Mouse (Mus musculus) lung, postnatal 0 days (tissue): ENCODE results near the gene Bckdk. TPM values are rescaled to one million over a fixed set of nuclear protein-coding genes. Genes with fewer than 3 reads are reported as not detected.

Source experiments
- ATAC-seq: fragments of 200-750 bp; cut with Nextera tagmentation; 2 replicates; pipeline ENCODE4 v1.8.0; 2017; ENCODE audit warnings: moderate library complexity
- DNase-seq: peaks from one replicate; pipeline ENCODE4 v3.0.0-alpha.2; 2016; ENCODE audit warnings: low spot score
- H3K27ac ChIP-seq: fragments of 300-500 bp; sonication (generic); 2 replicates; pipeline ENCODE4 v1.5.1; 2014; ENCODE audit warnings: antibody characterized with exemption, mild to moderate bottlenecking, low read length, mixed read lengths
- H3K27me3 ChIP-seq: fragments of 300-500 bp; sonication (generic); replicated peaks from 2 replicates; pipeline ENCODE4 v1.6.1; 2014; ENCODE audit warnings: low read length, mixed read lengths; ENCODE audit not compliant: insufficient read depth
- H3K36me3 ChIP-seq: fragments of 300-500 bp; sonication (generic); 2 replicates; pipeline ENCODE4 v1.6.1; 2014; ENCODE audit warnings: low read length, mixed read lengths; ENCODE audit not compliant: insufficient read depth
- H3K4me1 ChIP-seq: fragments of 300-500 bp; sonication (generic); 2 replicates; pipeline ENCODE4 v1.6.1; 2014; ENCODE audit warnings: antibody characterized with exemption, low read depth, low read length, mixed read lengths; ENCODE audit not compliant: insufficient read depth
- H3K4me2 ChIP-seq: fragments of 300-500 bp; sonication (generic); replicated peaks from 2 replicates; pipeline ENCODE4 v1.6.1; 2014; ENCODE audit warnings: low read depth, mild to moderate bottlenecking, low read length, moderate library complexity, mixed read lengths
- H3K4me3 ChIP-seq: fragments of 300-500 bp; sonication (generic); 2 replicates; pipeline ENCODE4 v1.5.1; 2014; ENCODE audit warnings: low read depth, low read length
- H3K9ac ChIP-seq: fragments of 300-500 bp; sonication (generic); replicated peaks from 2 replicates; pipeline ENCODE4 v1.6.1; 2014; ENCODE audit warnings: low read depth, mild to moderate bottlenecking
- H3K9me3 ChIP-seq: fragments of 300-500 bp; sonication (generic); 2 replicates; pipeline ENCODE4 v1.6.1; 2016; ENCODE audit warnings: low read length, mixed read lengths
- CTCF ChIP-seq: IDR thresholded peaks from 2 replicates; pipeline ENCODE4 v1.5.1; 2016; ENCODE audit warnings: antibody characterized with exemption, mild to moderate bottlenecking
- EP300 ChIP-seq: IDR thresholded peaks from 2 replicates; pipeline ENCODE4 v1.6.1; 2016; ENCODE audit warnings: antibody characterized with exemption, mild to moderate bottlenecking, control low read depth
- WGBS: fragments of 180-500 bp; shearing (Covaris S2); extraction: QIAGEN DNeasy Blood & Tissue Kit; methylation state at CpG from one replicate; pipeline ENCODE4 v1.1.7; 2014; 5-methylcytosine and 5-hydroxymethylcytosine counted together
- polyA plus RNA-seq: library from polyadenylated mRNA; unstranded; fragments of >200 nt; fragmentation: Nextera tagmentation; extraction: Ambion mirVana; gene quantifications from 2 replicates; pipeline ENCODE4 v1.2.1, GENCODE M21; 2015

Bckdk gene
- polyA plus RNA-seq, 1 experiment from 2014 or later = 81.2 TPM

GRCm38 (mm10) chr7:127918203-127918602 lies 14.3 kb downstream of the Bckdk start:
- WGBS = 48% methylated on average over 3 of the region's 3 CpGs
- H3K4me1 ChIP-seq = peaks cover 4% of the 10 kb centered on the region; the same call in 1 of the 2 replicates
- H3K4me2 ChIP-seq = no peak overlapping the region
- H3K36me3 ChIP-seq = peaks cover 14% of the 10 kb centered on the region; the same call in 1 of the 2 replicates
- no peak overlapping the region for H3K9ac ChIP-seq
- no peak for TF ChIP-seq EP300
- TF ChIP-seq CTCF = peak; percentile 72
- no peaks in the 10 kb centered on the region for H3K9me3 ChIP-seq
- H3K4me3 ChIP-seq = no peak overlapping the region
- H3K27me3 ChIP-seq = no peaks in the 10 kb centered on the region
- ATAC-seq = no peak
- DNase-seq = peak; percentile 67
- H3K27ac ChIP-seq = no peak overlapping the region

DNA sequence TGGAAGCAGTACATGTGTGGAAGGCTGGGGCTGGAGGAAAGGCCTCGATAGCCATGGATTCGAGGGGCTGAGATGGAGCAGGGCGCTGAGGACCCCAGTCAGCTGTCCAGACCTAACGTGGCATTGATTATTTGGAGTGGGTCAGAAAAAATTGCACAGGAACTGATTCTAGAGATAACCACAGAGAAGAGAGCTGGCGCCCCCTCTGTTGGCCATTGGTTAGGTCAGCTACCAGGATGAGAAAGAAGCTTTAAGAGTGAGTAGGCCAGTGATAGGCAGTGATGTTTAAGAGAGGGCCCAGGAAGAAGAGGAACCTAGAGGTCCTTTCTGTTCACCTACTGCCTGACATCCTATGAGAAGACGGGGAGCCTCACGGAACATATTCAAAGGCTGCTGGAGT lies 15.4 kb downstream of the Bckdk start:
- Histone ChIP-seq H3K4me1 (peaks cover 4% of the 10 kb centered on the region; the same call in 1 of the 2 replicates), H3K4me2 (no peak overlapping the region), H3K27me3 (no peaks in the 10 kb centered on the region), H3K9ac (no peak overlapping the region), H3K4me3 (no peak overlapping the region), H3K9me3 (no peaks in the 10 kb centered on the region), H3K36me3 (peaks cover 19% of the 10 kb centered on the region; the same call in 1 of the 2 replicates), H3K27ac (no peak overlapping the region)
- DNase-seq (no peak), ATAC-seq (no peak)
- no peak for TF ChIP-seq EP300
- peak; percentile 60 for TF ChIP-seq CTCF
- 70% methylated on average over 7 of the region's 7 CpGs for WGBS

GRCm38 (mm10) chr7:127921516-127921915 lies 17.6 kb downstream of the Bckdk start:
- Histone ChIP-seq H3K27me3 (no peaks in the 10 kb centered on the region), H3K9ac (no peak overlapping the region), H3K36me3 (peaks cover 19% of the 10 kb centered on the region; the same call in 1 of the 2 replicates), H3K9me3 (no peaks in the 10 kb centered on the region), H3K4me3 (no peak overlapping the region), H3K4me1 (peaks cover 4% of the 10 kb centered on the region; the same call in 1 of the 2 replicates), H3K4me2 (no peak overlapping the region), H3K27ac (no peak overlapping the region)
- peak; percentile 73 for TF ChIP-seq CTCF
- no peak for TF ChIP-seq EP300
- DNase-seq = peak; percentile 81
- ATAC-seq = no peak
- 58% methylated on average over 8 of the region's 8 CpGs for WGBS

DNA sequence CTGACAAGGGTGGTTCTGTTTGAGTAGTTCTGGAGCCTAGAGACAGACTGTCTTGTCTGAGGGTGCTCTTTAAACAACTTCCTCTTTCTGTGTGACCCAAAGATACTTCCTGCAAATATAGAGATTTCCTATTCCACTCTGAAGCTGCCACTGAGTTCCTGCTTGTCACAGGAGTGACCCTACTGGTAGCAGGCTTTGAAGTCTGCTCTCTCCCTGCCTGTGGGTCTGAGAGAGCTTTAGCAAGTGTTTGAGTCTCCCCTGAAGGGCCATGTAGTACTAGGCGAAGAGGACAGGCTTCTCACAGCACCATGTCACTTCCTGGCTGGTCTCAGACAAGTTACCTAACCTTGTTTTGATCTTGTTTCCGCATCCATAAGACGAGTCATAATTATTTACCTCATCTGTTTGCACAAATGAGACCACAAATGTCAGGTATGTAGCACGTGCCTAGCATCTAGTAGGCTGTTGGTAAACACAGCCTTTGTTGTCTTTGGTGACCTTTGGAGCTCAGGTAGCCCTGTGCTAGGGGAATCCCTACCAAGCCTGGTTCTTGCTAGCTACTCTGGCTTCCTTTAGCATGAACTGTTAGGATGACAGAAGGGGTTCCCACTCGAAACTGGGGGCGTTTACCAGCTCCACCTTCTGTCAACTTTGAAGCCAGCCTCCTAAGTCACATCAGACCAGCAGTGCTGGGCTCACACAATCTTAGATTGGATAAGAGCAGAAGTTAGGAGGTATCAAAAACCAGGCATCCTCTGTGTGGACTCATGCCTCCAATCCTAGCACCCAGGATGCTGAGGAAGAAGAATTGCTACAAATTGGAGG lies 18.8 kb downstream of the Bckdk start:
- ATAC-seq (peak; percentile 42), DNase-seq (peak; percentile 81)
- Histone ChIP-seq H3K9ac (no peak overlapping the region), H3K4me2 (no peak overlapping the region), H3K9me3 (no peaks in the 10 kb centered on the region), H3K4me3 (no peak overlapping the region), H3K4me1 (peaks cover 4% of the 10 kb centered on the region; the same call in 1 of the 2 replicates), H3K27ac (peak overlapping the region; percentile 80), H3K36me3 (peaks cover 12% of the 10 kb centered on the region; the same call in 1 of the 2 replicates), H3K27me3 (no peaks in the 10 kb centered on the region)
- TF ChIP-seq EP300 = peak; percentile 60; the same call in 1 of the 2 replicates
- no peak for TF ChIP-seq CTCF
- 47% methylated on average over 6 of the region's 6 CpGs for WGBS

- DNase-seq (no peak), ATAC-seq (no peak)
- Histone ChIP-seq H3K9me3 (no peaks in the 10 kb centered on the region), H3K27ac (peak overlapping the region; percentile 80), H3K9ac (no peak overlapping the region), H3K4me3 (no peak overlapping the region), H3K4me1 (peaks cover 4% of the 10 kb centered on the region; the same call in 1 of the 2 replicates), H3K27me3 (no peaks in the 10 kb centered on the region), H3K4me2 (no peak overlapping the region), H3K36me3 (0 out of 2 replicates have a peak, but pooled peaks cover 12% of the 10 kb centered on the region)
- 66% methylated on average over 5 of the region's 5 CpGs for WGBS
- no peak for TF ChIP-seq CTCF
- TF ChIP-seq EP300 = no peak
These were observed 19.8 kb downstream of the Bckdk start for GRCm38 (mm10) chr7:127923714-127924113.

DNA sequence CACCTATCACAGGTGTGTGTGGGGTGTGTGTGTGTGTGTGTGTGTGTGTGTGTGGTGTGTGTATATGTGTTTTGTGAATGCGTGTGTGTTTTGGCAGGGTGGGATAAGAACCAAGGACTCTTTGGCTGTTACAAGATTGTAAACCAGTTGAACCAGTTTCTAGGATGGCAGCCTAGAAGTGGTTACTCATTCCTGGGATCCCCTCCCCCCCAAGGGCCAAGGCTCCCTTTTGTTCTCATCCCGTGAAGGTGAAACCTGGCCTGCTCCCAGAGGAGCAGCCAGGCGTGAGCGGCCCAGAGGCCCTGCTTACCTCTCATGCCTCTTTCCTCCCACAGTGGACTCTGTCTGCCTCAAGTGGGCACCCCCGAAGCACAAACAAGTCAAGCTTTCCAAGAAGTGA lies 21.4 kb downstream of the Bckdk start:
- Histone ChIP-seq H3K36me3 (0 out of 2 replicates have a peak, but pooled peaks cover 12% of the 10 kb centered on the region), H3K9ac (no peak overlapping the region), H3K27me3 (no peaks in the 10 kb centered on the region), H3K4me3 (no peak overlapping the region), H3K4me2 (no peak overlapping the region), H3K9me3 (no peaks in the 10 kb centered on the region), H3K27ac (peak overlapping the region; percentile 95), H3K4me1 (peaks cover 4% of the 10 kb centered on the region; the same call in 1 of the 2 replicates)
- DNase-seq (peak; percentile 95), ATAC-seq (peak; percentile 84)
- WGBS = 65% methylated on average over 5 of the region's 5 CpGs
- TF ChIP-seq CTCF (no peak), EP300 (peak; percentile 95)
